Mouse (Mus musculus) brain, embryonic 14.5 days (tissue): Measurements from ENCODE around the gene Sowahb. TPM values are rescaled to one million over a fixed set of nuclear protein-coding genes. Genes with fewer than 3 reads are reported as not detected.

Experiments used
- DNase-seq: peaks from one replicate; pipeline ENCODE4 v3.0.0-alpha.2; 2011; ENCODE audit warnings: low read depth
- CTCF ChIP-seq: fragments of 200-500 bp; IDR thresholded peaks from 2 replicates; pipeline ENCODE4 v1.5.1; 2012; ENCODE audit warnings: inconsistent platforms, mild to moderate bottlenecking, moderate library complexity, borderline replicate concordance; ENCODE audit not compliant: insufficient read depth, insufficient read length; ENCODE audit errors: extremely low read depth
- POLR2A ChIP-seq: fragments of 200-500 bp; IDR thresholded peaks from 2 replicates; pipeline ENCODE4 v1.6.1; 2012; ENCODE audit warnings: mild to moderate bottlenecking, inconsistent platforms, borderline replicate concordance; ENCODE audit not compliant: poor library complexity, insufficient read depth, insufficient read length, severe bottlenecking; ENCODE audit errors: extremely low read depth
- polyA plus RNA-seq: library from polyadenylated mRNA; depleted of rRNA; stranded (reverse); fragments of >200 nt; gene quantifications from 2 replicates; pipeline ENCODE4 v1.2.3, GENCODE M21; 2012

Sowahb gene
- polyA plus RNA-seq, 1 experiment = 0.07 TPM

DNA sequence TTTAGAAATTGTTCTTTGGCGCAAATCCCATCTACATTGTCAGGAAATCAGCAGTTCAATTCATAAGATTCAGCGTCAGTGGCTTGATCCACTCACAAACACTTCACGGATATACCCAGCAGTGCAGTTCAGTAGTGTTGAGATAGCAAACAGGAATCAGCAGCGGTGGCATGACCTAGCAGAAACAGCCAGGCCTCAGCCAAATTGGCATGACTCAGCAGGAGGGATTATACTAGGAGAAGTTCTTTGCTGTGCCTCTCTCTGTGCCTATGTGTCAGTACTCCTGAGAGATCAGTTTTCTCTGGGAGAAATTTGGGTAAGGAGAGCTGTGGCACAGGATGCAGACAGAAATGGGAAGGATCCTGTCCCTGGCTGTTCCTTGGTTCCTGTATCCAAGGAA lies 16.0 kb upstream of the Sowahb start:
- no peak for DNase-seq
- TF ChIP-seq POLR2A = no peak
- TF ChIP-seq CTCF = no peak

DNA sequence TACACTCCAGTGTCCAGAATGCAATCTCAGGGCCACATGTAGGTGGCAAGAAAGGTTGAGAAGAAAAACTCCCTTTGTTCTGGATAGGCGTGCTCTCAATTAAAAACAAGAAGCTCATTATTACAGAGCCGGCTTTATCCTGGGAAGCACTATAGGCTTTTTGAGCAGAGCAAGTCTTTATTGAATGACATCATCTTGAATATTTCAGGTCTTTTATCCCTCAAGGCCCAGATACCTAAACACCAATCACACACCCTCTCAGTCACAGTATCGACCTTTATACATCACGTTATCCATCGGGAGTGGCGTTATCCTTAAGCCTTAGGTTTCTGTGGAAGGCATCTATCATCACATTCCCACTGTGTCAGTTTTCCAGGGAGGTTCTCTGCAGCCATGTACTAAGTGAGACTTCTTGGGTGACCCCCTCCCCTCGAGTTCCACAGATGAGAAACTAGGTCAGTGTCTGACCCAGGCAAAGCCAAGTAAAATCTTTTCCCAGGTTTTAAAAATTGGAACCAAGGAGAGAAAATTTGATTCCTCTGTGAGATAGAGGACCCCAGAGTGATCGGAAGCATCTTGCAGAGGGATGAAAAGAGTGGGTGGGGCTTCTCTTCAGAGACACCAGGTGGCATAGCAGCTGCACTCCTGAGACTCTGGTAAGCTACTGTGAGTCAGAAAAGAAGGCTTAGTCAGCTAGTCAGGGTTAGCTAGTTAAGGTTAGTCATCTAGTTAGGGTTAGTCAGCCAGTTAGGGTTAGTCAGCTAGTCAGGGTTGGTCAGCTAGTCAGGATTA lies 9.0 kb upstream of the Sowahb start:
- TF ChIP-seq POLR2A = no peak
- no peak for TF ChIP-seq CTCF
- peak; percentile 70 for DNase-seq

DNA sequence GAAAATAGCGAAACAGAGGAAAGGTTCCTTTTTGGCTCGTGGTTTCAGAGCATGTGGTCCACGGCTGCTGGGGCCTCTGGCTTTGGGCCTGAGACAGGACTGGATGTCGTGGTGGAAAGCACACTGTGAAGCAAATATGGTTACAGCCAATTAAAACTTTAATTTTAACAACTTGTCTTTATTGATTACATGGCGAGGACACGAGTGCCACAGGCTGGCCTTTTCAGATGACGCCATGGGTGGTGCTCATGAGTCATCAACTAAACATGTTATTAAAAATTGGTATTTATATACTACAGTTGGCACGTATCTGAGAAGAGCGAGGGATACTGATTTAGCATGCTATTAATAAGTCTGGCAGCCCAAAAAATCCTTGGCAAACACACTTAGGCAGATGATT lies 7.1 kb upstream of the Sowahb start:
- peak; percentile 53 for DNase-seq
- TF ChIP-seq POLR2A = no peak
- TF ChIP-seq CTCF = no peak

DNA sequence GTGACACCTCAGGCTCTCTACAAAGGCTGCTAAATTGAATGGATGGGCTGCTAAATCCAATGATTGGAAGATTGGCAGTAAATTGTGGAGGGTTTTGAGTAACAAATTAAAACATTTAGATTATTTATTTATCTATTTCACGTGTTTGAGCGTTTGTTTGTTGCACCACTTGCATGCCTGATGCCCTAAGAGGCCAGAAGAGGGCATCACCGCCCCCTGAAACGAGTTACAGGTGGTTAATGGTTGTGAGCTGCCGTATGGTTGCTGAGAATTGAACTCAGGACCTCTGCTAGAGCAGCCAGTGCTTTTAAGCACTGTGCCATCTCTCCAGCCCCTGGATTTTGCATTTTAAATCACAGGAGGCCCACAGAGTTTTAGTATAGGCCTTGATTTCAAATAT lies 6.2 kb upstream of the Sowahb start:
- DNase-seq = no peak

DNA sequence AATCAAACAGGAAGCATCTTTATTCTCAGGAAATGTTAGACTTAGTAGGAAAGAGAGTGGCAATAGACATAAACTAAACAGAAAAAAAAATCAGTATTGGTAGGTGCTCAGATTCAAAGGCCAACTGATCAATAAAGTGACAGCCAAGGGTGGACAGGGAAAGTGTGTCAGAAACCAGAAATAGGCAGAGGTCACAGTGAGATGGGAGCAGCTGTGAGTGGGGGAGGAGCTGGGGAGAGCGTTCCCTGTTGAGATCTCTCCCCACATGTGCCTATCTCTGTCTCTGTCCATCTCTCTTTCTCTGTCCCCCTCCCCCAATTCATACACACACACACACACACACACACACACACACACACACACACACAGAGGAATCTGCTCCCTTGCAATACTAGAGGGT lies 5.1 kb upstream of the Sowahb start:
- no peak for TF ChIP-seq CTCF
- TF ChIP-seq POLR2A = no peak

More for the DNA sequence above, 6.2 kb upstream of the Sowahb start:
- TF ChIP-seq CTCF (0 out of 2 replicates have a peak, but pooled peaks have one; percentile 22), POLR2A (no peak)

DNA sequence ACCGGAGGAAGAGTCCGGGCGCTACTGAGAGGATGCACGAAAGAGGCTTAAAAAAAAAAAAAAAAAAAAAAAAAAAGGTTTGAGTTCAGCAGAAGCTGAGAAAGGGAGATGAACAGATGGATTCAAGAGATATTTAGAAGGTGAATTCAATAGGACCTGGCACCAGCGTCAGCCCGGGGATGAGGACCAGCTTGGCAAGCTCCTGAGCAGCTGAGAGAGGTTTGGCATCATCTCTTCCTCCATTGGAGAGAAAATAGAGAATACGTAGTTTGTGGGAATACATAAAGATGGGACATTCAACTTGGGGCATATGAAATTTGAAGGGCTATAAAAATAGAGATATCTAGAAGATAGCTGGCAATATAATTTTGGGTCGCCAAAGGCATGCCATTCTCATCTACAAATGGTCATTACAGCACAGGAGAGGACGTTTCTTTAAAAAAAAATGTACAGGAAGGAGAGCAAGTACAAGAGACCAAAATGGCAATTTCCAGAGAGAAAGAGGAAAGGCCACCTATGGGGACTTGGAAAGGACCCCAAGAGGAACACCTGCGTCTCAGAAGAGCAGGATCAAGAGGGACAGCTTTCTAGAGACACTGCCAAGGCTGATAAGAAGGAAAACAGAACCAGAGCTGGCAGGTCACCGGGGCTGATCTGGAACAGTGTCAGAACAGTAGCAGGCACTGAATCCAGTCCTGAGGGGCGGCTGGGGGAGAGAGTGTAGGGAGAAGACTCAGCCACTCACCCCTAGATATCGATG lies 3.8 kb upstream of the Sowahb start:
- TF ChIP-seq CTCF (no peak), POLR2A (no peak)
- peak; percentile 59 for DNase-seq

More for the DNA sequence above, 5.1 kb upstream of the Sowahb start:
- DNase-seq = no peak

DNA sequence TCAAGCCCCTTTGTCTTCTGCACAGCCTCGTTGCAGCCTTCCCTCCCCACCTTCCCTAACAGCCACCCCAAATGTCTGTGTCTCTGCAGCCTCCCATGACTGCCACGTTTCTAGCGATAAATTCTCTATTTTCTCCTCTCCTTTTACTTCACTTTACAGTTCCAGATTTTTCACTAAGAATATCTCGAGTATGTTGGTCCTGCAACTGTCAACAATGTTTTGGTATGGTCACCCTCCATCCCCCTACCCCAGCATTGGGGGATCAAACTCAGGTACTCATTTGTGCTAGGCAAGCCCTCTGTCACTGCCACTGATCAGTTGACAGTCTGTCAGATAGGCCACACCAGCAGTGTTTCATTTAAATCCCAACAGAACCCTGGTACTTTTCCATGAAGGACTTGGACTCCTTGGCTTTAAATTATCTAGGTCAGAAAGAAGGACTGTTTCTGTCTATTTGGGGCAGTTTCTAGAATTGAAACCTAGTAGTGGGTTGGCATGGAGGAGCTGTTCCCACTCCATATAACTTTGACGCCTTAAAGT lies 1.6 kb upstream of the Sowahb start:
- no peak for DNase-seq
- TF ChIP-seq CTCF (no peak), POLR2A (no peak)

DNA sequence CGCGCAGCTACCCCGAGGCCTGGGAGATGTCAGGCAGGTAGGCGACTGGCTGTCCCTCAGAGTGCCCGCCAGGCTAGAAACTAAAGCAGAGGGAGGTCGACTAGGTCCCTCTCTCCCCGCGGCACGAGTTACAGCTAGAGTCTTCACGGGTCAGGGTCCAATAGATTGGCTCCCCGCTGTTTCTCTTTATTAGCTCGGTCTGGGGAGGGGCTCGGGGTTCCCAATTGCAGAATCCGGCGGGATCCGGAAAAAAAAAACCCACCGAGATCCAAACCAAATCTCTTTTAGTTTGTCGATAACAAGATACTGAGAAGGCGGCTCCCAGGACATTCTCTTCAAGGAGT lies 521 bp upstream of the Sowahb start:
- TF ChIP-seq POLR2A (no peak), CTCF (no peak)
- no peak for DNase-seq

DNA sequence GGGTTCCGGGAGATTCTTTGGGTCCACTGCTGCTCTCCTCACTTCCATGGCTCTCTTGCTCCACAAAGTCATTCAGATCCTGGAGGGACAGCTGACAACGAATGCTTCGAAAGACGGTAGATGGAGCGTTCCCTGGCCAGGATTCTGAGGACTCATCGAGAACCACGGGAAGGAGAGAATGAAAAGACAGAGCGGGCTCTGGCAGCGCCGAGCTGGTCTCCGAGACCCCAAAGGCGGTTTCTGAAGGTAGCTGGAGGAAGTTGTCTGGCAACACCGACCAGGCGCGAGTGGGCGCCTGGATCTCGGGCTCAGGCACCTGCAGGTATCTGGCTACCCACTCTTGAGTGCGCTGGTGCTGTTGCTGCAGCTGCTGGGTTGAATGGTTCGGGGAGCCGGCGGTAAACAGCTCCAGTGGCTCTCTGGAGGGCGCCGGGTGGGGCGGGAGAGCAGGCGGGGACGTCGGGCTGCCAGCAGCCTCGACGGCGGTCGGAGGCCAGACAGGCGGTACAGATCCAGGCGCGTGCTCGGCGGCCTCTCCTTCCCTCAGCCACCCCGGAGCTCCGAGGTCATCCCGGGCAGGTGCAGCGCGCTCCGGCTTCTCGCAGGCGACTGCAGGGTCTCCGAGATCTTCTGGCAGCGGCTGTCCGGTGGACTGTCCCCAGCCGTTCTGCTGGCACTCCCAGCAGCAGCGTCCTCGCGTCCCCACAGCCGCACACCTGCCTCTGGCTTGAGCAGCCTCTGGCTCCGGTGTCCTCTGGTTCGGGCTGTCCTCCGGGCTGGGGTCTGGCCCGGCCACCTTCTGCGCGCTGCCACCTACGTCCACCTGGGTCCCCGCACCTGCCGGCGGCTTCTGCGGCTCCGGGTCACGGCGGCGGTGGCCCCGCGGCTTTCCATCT lies 886 bp downstream of the Sowahb start:
- no peak for DNase-seq
- no peak for TF ChIP-seq CTCF
- TF ChIP-seq POLR2A = no peak

DNA sequence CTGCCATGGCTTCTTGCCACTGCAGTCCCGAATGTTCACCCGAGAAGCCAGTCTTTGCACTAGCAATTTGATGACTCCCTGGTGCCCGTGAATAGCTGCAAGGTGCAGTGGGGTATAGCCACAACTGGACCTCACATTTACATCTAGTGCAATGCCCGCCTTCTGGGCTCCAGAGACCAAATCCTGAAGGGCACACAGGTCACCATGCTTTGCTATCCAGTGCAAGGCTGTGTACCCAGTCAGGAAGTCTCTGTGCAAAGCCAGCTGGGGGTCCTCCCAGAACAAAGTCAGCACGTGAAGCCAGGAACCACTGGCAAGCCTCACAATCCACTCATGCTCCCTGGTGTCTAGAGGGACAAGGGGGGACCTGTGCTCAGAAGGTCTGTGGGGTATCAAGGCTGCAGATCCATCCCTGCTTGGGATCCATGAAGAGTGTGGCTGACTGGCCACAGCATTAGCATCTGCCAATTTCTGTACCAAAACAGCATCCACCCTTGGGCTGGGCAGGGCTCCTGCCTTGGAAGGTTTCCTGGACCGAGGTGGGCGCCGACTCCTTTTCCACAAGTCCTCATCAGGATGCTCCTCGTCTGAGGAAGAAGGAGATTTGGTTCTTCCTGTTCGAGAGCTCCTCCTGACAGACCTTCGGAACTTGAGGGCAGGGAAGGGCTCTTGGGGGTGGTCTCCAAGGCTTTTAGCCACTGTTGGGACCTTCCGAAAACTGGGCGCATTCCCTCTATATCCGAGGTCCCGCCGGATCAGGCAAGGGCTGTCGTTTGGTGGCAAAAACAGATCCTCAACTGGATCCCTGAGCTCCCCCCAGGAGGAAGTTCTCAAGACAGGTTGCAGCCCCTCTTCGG lies 1.8 kb downstream of the Sowahb start:
- no peak for DNase-seq
- TF ChIP-seq POLR2A (no peak), CTCF (no peak)
